Mouse (Mus musculus) right cerebral cortex, adult 18-20 months (tissue): Measurements from ENCODE around the gene Ubtd2.
"Not testable (repeated sequence)": the region's sequence is repeated elsewhere in the genome, so short reads cannot be mapped to it uniquely, and the experiment has no call there.

Experiments used
- DNase-seq: peaks from one replicate; pipeline ENCODE4 v3.0.0; 2022; ENCODE audit warnings: mixed read lengths

Gene Ubtd2

DNA sequence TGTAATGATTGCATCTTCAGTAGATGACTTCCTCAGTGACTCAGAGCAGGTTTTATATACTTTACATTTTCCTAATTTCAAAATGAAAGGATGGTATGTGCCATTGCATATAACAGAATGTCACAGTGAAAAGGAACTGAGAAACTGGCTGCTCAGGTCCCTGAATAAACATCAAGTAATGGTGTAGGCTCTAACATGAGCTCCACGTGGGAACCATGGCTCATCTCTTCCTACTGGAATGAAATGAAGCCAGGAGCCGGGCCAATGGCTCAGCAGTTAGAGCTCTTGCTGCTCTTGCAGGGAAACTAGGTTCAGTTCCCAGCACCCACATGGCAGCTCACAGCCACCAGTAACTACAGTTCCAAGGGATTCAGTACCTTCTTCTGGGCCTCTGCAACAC is 16.8 kb downstream of the Ubtd2 start:
- no peak for DNase-seq

DNA sequence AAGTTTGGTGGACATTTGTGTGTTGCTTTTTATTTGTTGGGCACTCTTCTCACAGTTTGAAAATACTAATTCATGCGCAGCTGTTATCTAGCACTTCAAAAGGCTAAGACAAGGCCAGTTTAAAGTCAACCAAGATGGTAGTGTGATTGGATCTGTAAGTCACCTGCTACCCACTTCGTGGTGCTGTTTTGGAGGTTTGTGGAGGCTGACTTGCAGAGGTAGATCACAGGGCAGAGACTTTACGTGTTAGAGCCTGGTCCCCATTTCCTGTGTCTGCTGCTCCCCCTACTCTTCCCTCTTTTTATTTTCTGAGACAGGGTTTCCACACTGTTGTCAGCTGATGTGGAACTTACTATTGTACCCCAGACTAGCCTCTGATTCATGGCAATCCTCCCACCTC is 19.6 kb downstream of the Ubtd2 start:
- DNase-seq = no peak

DNA sequence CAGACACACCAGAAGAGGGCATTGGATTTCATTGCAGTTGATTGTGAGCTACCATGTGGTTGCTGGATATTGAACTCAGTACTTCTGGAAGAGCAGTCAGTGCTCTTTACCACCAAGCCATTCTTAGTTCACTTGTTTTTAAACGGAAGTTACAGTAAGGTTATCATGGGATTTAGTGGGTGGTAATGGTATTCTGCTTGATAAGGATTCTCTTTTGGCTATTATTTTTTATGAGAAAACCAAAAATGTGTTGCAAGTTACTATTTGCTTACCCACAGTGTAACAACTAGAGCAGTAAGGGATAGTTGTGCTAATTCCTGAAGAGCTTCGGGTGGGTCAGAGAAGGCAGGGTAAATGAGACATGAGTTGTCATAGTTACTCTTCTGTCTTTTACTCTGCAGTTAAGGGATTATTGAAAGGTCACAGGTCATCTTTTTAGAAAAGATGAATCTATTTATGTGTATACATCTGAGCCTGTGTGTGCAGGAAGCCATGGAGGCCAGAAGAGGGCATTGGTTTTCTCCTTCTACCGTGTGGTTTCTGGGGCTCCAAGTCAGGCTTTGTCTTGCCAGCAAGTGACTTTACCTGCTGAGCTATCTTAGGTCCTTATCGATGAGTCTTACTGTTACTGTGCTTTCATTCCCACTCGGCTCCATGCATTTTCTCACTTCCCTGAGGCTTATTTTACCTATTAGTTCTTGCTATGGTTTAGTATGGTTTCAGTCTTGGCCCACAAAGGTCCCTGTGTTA is 20.5 kb downstream of the Ubtd2 start:
- DNase-seq = no peak

DNA sequence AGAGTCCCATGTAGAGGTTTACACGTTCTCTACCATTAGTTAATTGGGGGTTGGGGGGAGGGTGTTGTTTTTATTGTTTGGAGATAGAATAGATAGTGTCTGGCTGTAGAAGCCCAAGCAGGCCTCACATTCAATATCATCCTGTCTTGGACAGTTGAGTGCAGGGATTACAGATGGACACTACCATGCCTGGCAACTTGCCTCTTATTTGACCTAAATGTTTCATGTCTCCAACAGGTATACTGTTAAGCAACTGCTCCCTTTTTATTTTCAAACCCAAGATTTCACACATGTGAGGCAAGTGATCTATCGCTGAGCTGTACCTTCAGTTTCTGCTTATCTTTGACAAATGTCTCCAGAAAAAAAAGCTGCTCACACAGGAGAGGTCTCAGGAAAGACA is 26.4 kb downstream of the Ubtd2 start:
- DNase-seq = no peak

DNA sequence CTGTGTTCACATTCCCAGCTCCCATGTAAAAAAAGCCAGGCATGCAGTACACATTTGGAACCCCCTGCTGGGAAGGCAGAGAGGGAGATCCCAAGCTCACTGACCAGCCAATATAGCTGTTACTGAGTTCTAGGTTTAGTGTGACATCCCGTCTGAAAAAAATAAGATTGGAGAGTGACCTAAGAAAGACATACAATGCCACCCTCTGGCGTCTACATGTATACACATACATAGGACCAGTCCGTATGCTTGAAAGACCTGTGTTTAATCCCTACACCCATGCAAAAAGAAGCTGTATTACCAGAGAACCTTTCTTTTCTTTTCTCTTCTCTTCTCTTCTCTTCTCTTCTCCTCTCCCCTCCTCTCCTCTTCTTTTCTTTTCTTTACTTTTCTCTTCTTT is 30.1 kb downstream of the Ubtd2 start:
- DNase-seq = no peak

DNA sequence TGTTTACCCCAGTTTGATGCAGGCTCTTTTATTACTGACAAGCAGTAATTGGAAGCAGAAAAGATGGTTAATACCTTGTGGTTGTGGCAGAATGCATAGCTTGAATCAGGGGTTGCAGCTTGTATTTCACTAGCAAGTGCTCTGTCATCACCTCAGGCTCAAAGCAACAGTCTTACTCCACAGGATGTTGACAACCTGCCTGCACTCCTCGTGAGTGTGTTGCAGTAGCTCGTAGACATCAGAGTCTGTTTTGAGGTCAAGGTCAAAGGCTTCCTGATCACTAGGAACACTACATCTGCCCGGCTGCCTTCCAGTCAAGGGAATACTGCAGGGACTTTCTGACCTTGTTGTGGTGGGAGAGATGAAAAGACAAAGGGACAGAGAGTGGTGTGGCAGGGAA is 31.5 kb downstream of the Ubtd2 start:
- no peak for DNase-seq

DNA sequence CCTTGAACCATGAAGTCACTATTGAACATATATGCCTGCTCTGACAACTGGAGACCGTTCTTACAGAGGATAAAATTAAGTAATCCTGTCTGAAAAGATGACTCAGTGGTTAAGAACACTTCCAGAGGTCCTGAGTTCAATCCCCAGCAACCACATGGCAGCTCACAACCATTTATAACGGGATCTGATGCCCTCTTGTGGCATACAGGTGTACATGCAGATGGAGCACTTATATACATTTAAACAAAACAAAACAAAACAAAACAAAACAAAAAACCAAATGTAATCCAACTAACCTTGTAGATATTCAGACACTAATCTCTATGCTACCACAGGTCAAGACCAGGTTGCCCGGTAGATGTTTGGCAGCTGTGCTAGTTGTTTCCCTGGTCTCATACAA is 32.3 kb downstream of the Ubtd2 start:
- DNase-seq = no peak

DNA sequence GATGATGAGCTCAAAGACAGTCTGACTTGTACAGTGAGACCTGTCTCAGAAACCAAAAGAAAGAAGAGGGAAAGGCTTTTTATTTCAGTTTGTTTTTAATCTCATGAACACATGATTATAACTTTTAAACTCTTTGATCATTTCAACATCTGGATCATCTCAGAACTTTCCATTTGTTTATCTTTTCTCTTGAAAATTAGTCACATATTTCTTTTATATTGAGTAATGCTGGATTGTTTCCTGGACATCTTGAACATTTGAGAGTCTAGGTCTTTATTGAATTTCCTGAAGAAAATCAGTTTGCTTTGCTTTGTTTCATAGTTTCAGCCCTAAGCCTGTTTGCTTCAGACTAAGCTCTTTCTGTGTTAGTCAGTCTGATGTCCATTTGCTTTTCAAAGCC is 33.2 kb downstream of the Ubtd2 start:
- no peak for DNase-seq

DNA sequence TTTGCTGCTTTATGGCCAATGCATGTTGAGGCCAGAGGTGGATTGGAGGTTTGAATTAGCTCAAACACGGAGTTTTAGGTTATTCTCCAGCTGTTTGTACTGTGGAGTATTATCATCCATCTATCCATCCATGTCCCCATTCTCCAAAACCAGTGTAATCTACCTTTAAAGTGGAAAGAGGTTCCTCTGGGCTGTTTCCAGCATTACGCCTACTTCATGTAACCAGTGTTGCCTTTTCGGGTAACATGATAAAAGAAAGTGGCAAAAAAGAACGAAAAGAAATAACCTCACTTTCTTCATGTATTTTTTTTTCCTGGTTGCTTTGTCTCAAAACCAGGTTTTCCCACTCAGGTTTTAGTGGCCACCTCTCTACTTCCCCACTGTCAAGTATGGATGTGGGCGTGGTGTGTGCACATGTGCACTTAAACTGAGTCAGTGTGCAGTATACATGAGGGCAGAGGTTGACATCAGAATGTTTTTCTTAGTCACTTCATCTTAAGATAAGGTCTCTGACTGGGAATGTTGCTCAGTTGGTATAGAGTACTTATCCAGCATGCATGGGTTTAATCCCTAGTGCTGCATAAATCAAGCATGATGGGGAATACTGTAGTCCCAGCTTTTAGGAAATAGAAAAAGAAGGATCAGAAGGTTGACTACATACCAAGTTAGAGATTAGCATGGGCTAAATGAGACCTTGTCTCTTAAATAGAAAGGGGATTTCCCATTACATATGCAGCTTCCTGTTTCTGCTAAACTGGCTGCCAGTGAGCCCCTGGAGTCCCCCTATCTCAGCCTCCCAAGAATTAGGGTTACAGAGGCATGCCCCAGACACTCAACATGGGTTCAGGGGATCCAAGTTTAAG is 33.9 kb downstream of the Ubtd2 start:
- no peak for DNase-seq

DNA sequence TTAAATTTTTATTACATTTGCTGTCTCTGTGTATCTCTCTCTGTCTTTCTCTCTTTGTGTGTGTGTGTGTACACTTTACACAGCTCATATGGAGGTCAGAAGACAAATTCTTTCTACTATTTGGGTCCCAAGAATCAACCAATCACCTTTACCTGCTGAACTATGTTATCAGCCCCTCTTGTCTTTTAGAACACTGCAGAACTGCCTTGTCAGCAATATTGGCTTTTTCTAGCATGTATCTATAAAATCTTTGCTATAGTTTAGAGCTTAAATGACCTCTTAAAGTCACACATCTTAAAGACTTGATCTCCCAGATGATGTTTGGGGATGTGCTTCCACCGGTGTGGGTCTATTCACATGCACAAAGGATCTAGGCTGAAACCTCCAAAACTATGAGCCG is 35.9 kb downstream of the Ubtd2 start:
- no peak for DNase-seq

DNA sequence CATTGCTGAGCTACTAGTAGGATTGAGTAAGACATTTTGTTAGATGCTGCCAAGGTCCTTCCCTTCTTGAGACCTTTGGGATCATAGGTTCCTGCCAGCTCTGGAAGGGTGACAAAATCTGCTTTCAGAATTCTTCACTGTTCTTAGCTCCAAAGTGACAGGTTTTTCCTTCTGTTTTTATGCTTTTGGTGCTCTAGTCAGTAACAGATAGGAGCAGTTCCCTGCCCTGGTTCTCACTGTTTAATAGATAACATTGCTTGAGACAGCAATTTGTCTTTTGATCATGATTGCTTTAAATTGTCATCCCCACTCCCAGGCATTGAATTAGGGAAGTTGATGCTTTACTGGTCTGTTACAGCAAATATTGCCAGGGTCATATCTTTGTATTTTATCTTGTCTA is 38.1 kb downstream of the Ubtd2 start:
- DNase-seq = no peak

DNA sequence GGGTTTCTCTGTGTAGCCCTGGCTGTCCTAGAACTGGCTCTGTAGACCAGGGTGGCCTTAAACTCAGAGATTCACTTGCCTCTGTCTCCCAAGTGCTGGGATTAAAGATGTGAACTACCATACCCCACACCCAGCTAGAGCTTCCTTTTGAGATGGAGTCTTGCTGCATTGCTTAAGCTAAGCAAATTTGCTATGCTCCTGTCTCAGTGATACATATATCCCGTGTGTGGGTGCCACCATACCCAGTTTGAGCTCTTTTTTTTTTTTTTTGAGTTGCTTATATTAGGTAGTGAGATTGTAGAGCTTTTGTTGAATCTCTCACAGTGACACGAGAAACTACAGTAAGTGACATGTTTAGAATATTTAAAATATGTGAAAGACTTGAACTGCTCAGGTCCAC is 40.1 kb downstream of the Ubtd2 start:
- DNase-seq = no peak

DNA sequence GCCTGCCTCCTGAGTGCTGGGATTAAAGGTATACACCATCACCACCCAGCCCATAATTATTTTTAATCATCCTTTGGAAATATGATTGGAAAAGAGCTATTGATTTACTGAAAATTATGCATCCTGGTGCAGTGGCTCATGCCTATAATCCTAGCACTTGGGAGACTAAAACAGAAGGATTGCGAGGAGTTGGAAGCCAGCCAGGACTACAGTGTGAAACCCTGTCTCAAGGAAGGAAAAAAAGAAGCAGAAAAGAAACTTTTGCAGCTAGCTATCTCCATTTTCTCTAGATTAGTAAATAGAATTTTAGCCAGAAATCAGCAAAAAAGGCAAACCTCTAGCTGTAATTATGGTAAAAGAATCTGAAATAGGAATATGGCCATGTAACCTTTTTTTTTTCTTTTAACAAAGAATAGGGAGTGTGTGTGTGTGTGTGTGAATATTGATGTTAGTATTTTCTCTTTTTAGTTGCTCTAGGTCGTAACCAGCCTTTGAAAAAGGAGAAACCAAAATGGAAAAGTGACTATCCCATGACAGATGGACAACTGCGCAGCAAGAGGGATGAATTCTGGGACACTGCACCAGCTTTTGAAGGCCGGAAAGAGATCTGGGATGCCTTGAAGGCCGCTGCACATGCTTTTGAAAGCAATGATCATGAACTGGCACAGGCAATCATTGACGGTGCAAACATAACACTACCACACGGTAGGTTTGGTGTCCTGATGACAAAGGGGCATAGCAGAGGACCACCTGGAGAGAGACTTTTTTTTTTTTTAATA is 43.8 kb downstream of the Ubtd2 start:
- peak; percentile 75 for DNase-seq

DNA sequence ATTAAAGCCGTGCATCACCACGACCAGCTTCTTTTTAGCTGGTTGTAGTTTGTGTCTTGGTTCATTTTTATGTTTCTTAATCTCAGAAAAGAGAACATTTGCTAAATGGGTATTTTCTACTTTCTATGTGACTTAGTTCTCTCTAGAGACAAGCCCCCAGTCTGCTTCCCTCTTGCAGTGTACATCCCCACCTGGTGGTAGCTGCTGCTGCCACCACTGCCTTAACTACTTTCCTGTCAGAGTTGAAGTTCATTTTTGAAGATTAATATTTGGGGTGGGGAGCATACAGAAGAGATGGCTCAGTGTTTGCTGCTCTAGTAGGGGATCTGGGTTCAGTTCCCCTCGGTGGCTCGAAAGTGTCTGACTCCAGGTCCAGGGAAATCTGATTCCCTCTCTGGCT is 44.8 kb downstream of the Ubtd2 start:
- no peak for DNase-seq

DNA sequence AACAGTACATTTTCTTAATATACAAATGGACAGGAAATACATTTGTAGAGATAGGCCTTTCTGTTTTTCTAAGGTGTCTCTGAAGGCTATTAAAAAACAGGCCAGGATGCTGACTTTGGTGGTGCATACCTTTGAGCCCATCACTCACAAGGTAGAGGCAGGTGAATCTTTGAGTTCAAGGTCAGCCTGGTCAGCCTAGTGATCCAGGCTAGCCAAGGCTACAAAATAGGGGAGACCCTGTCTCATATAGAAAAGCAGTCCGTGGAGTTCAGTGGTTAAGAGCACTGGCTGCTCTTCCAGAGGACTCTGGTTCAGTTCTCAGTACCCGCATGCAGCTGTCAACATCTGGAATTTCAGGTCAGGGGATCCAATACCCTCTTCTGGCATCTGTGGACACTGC is 48.5 kb downstream of the Ubtd2 start:
- no peak for DNase-seq

DNA sequence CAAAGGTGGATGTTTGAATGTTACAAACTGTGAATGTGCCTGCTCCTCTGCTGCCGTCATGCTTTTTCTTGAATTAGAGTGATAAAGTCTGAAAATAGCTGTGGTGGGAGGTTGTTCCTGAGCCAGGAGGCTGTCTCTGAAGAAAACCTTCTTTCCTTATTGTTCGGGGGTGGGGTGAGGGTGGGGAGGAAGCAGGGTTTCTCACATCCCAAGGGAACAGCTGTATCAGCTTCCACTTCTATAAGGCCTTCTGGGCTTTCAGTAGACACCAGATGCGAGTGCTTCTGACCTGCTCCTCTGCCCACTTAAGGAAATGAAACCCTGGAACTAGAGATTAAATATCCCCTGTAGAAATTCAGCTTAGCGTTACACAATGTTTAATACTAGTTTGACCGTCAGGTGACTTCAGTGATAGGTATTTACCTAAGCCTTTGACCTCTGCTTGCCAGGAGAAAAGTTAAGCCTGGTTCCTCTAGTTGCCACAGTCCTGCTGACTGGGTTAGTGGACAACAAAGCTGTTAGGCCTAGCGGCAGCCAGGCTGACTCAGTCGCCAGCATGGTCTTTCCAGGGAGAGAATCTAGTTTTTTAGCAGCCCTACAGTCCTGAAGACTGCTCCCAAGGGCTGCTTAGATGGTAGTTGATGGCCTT is 50.0 kb downstream of the Ubtd2 start:
- DNase-seq = peak; percentile 61

DNA sequence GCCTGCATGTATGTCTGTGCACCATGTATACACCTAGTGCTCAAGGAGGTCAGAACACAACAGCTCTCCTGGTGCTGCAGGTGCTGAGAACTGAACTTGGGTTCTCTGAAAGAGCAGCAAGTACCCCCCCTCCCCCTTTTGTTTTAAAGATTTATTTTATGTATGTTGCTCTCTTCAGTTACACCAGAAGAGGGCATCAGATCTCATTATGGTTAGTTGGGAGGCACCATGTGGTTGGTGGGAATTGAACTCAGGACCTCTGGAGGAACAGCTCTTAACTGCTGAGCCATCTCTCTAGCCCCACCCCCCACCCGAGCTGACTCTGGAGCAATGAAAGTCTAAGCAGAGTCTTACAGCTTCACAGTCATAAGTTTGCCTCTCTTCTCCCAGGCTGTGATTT is 55.8 kb downstream of the Ubtd2 start:
- no peak for DNase-seq

DNA sequence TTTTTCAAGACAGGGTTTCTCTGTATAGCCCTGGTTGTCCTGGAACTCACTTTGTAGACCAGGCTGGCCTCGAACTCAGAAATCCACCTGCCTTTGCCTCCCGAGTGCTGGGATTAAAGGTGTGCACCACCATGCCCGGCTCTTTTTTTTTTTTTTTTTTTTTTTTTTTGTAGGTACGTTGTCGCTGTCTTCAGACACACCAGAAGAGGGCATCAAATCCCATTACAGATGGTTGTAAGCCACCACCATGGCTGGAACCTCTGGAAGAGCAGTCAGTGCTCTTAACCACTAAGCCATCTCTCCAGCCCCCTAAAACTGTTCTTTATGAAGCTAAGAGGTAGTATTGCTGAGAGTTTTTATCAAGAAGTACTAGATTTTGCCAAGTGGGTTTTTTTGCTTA is 59.7 kb downstream of the Ubtd2 start:
- not testable (repeated sequence) for DNase-seq

DNA sequence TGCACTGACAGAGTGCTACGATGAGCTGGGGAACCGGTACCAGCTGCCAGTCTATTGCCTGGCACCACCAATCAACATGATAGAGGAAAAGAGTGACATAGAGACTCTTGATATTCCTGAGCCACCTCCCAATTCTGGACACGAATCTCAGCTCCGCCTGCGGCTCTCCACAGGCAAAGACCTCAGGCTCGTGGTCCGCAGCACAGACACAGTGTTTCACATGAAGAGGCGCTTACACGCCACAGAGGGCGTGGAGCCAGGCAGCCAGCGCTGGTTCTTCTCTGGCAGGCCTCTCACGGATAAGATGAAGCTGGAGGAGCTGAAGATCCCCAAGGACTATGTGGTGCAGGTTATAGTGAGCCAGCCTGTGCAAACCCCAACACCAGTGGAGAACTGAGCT is 60.9 kb downstream of the Ubtd2 start:
- DNase-seq = no peak

DNA sequence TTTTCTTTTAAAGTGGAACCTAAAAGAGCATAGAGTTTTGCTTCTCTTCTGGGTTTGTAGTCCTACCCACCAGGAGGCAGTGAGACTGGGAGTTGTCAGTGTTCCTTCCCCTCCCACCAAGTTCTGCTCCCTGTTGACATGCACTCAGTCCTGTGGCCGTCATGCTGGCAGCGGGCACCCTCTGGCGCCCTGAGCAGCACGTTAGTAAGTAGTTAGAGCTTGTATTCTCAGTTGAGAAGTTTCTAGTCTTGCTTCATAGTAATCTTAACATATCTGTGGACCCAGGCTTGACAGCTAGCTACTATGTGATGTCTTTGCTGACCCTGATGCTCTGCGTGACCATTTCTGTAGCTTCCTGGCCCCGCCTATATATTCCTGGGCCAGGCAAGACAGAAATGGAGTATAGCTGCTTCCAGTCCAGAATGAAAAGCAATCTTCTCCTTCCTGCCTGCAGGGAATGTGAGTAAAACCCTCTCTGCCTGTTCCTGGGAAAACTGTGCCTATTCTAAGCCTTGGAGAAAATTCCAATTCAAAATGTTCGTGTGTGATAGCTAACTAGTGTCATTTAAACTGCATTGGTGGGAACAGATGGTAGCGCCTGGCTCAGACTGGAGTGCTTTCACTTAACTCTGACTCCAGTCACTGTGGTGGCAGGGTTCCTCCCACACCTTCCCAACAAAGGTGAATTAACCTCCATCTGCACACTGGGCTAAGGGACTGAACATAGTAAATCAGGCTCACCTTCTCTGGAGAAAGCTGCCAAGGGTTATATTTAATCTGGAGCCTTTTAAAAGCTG is 61.9 kb downstream of the Ubtd2 start:
- peak; percentile 73 for DNase-seq

DNA sequence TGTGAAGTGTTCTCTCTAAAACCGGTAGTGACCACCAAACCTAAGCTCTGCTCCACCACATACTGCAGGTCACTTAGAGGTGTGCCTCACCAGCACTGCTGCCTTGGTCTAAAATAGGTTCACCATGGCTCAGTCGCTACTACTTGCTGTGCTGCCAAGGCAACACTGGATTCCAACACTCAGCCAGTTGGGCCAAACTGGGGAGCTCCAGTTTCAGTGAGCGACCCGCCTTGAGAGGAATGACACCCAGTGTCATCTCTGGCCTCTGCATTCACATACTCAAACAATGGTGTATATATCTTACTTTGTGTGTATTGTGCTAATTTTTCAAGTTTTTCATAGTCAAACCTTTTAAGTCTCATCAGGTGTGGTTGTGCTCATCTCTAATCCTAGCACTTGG is 63.6 kb downstream of the Ubtd2 start:
- DNase-seq = no peak

DNA sequence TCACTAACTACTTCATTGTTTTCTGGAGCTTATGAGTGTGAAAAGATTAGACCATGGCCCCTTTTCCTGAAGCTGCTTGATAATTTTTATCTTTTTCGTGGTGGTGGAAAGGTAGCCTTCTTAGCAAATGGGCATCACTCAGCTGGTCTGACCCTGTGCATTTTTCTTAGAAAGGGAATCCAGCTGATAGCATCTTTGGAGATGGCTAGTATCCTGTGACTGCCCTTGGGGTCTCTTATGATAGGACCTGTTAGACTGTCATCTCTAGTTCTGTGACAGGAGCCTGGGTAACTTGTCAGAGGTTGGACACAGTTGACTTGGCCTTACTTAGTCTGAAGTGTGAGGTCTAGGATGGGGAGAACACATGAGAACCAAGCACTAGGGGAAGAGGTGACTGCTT is 64.2 kb downstream of the Ubtd2 start:
- no peak for DNase-seq
